Mouse (Mus musculus): ENCODE measurements around the gene Slc2a13.

Gene Slc2a13

GRCm38 (mm10) chr15:91257140-91257539 is 315.9 kb downstream of the Slc2a13 start:
- DNase-seq, result no peak

- DNase-seq, result no peak
Observed at GRCm38 (mm10) chr15:91255308-91255707, 317.8 kb downstream of the Slc2a13 start.

GRCm38 (mm10) chr15:91252956-91253355 is 320.1 kb downstream of the Slc2a13 start:
- DNase-seq, result no peak

- DNase-seq, result no peak
Observed at GRCm38 (mm10) chr15:91251544-91252408, 321.3 kb downstream of the Slc2a13 start.

- DNase-seq, result no peak
Observed at GRCm38 (mm10) chr15:91250815-91251214, 322.2 kb downstream of the Slc2a13 start.

- no peak for DNase-seq
Observed at GRCm38 (mm10) chr15:91240683-91241335, 332.3 kb downstream of the Slc2a13 start.

- no peak for DNase-seq
Observed at GRCm38 (mm10) chr15:91237294-91237693, 335.8 kb downstream of the Slc2a13 start.

All from right cerebral cortex, postnatal 14 days (tissue).